Mouse (Mus musculus): ENCODE data around the gene Cep170. TPM values are rescaled to one million over a fixed set of nuclear protein-coding genes. Genes with fewer than 3 reads are reported as not detected.

Cep170 gene
- polyA plus RNA-seq, 1 experiment from 2014 or later = 21.5 TPM

DNA sequence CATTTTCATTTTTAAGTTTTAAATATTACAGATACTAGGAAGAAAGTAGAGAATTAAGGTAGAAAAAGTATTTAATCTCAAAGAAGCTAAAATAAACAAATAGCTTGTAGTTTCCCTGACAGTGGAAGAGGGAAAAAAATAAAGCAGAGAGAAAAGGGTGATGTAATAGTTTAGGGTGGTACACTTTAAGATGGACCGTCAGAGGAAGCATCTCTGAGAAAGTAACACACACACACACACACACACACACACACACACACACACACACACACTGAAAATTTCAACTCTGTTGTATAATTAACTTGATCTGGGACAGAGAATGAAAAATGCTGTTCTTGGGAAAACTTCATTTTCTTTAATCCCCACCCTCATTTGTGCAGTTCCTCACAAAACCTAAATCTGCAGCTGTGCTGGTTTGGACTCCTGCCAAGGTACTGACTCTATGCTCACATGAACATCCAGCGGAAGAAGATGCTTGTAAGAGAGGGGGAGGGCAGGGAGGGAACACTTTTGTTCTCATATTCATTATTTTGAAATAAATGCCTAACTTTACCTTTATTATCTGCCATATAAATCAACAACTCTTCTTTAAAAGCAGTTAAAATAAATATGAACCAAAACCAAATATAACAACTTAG lies 13.0 kb downstream of the Cep170 start:
- no peak overlapping the region for H3K4me3 ChIP-seq (replicated peaks)
- H3K36me3 ChIP-seq = no peaks in the 10 kb centered on the region
- no peak for ATAC-seq (replicated peaks; ENCODE audit: low FRiP score)
- H3K27ac ChIP-seq = no peak overlapping the region
- no peaks in the 10 kb centered on the region for H3K9me3 ChIP-seq (replicated peaks)
- H3K9ac ChIP-seq = no peak overlapping the region
- H3K27me3 ChIP-seq = no peaks in the 10 kb centered on the region
- H3K4me1 ChIP-seq = 0 out of 2 replicates have a peak, but pooled peaks cover 6% of the 10 kb centered on the region
- H3K4me2 ChIP-seq = no peak overlapping the region
- WGBS = 17% methylated on average over 2 of the region's 2 CpGs

DNA sequence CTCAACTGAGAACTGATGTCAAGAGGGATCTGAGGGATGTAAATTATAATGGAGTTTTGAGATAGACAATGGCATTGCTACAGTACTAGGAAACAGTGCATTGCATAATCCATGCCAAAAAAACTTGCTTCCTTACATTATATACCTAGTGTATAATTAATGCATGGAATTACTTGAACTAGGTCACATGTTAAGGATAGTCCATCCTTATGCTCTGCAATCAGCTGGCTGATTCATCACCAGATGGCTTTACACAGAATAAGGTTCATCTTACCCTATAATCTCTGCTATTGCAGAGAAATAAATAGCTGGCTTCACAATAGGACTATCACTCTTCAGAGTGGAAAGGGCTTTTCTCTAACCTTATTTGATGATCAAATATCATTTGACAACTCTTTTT lies 15.2 kb downstream of the Cep170 start:
- Histone ChIP-seq H3K4me3 (replicated peaks) (no peak overlapping the region), H3K36me3 (no peaks in the 10 kb centered on the region), H3K9me3 (replicated peaks) (no peaks in the 10 kb centered on the region), H3K27me3 (no peaks in the 10 kb centered on the region), H3K4me2 (no peak overlapping the region), H3K9ac (no peak overlapping the region), H3K27ac (no peak overlapping the region), H3K4me1 (0 out of 2 replicates have a peak, but pooled peaks cover 6% of the 10 kb centered on the region)
- ATAC-seq (replicated peaks; ENCODE audit: low FRiP score) = no peak

DNA sequence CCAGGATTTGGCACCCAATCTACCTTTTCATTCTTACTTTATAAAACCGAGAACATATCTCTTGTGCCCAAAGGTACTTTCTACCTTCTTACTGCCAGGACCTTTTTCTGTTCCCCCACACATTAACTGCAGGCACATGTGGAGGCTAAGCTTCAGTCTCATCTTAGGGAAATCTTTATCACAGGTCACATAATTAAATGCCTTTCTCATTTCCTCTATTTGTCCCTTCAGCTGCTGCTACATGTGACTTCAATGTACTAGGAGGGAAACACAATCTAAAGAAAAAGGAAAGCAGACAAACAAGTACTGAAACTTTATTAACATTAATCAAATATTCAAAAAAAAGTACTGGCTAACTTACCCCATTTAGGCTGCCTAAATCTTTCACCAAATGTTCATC lies 21.7 kb downstream of the Cep170 start:
- Histone ChIP-seq H3K9ac (no peak overlapping the region), H3K4me1 (no peaks in the 10 kb centered on the region), H3K9me3 (replicated peaks) (no peaks in the 10 kb centered on the region), H3K27ac (no peak overlapping the region), H3K27me3 (no peaks in the 10 kb centered on the region), H3K36me3 (peaks cover 29% of the 10 kb centered on the region), H3K4me2 (no peak overlapping the region), H3K4me3 (replicated peaks) (no peak overlapping the region)
- 97% methylated on average over 1 of the region's 1 CpGs for WGBS
- ATAC-seq (replicated peaks; ENCODE audit: low FRiP score) = no peak

DNA sequence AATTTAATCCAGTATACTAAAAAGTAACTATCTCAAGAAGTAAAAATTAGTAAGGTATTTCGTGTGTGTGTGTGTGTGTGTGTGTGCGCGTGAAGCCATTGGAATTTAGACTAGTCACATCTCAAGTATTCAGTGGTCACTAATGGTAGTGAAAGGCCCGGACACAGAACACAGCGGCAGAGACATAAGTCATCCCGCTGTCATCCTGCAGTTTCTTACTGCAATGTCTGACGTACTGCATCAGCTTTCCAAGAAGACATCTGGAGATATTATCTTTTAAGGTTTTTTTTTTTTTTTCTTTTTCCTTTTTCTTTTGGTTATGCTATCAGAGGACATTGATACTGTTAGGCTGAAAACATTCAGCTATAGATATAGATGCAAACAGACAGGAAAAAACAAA lies 24.5 kb downstream of the Cep170 start:
- no peaks in the 10 kb centered on the region for H3K4me1 ChIP-seq
- peaks cover 41% of the 10 kb centered on the region for H3K36me3 ChIP-seq
- no peak overlapping the region for H3K4me3 ChIP-seq (replicated peaks)
- H3K9ac ChIP-seq = no peak overlapping the region
- H3K27ac ChIP-seq = no peak overlapping the region
- no peak overlapping the region for H3K4me2 ChIP-seq
- ATAC-seq (replicated peaks; ENCODE audit: low FRiP score) = no peak
- 80% methylated on average over 7 of the region's 7 CpGs for WGBS
- no peaks in the 10 kb centered on the region for H3K9me3 ChIP-seq (replicated peaks)
- no peaks in the 10 kb centered on the region for H3K27me3 ChIP-seq

- Histone ChIP-seq H3K9me3 (replicated peaks) (no peaks in the 10 kb centered on the region), H3K4me3 (replicated peaks) (no peak overlapping the region), H3K36me3 (peaks cover 45% of the 10 kb centered on the region), H3K9ac (no peak overlapping the region), H3K27ac (no peak overlapping the region), H3K4me1 (no peaks in the 10 kb centered on the region), H3K27me3 (no peaks in the 10 kb centered on the region), H3K4me2 (no peak overlapping the region)
- WGBS = 91% methylated on average over 4 of the region's 4 CpGs
- no peak for ATAC-seq (replicated peaks; ENCODE audit: low FRiP score)
Measured at GRCm38 (mm10) chr1:176774533-176774932, 39.3 kb downstream of the Cep170 start.

DNA sequence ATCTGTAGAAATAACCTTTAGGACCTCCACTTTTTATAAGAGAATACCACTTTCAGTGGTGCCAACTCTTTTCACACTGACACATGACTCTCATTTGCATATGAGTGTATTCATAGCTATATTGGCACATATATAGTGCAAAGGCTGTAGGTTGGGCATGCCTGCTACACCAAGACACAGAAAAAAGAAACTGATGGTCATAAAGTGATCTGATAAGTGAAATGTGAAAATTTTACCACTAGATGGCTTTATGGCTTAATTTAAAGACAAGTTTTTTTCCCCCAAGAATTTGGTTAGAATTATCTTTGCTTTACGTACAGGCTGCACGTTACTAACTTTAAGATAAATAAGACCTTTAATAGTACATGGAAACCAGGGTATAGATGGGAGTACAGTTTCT lies 51.6 kb downstream of the Cep170 start:
- no peak overlapping the region for H3K4me2 ChIP-seq
- no peaks in the 10 kb centered on the region for H3K4me1 ChIP-seq
- ATAC-seq (replicated peaks; ENCODE audit: low FRiP score) = no peak
- WGBS = 80% methylated on average over 2 of the region's 2 CpGs
- H3K27ac ChIP-seq = no peak overlapping the region
- no peaks in the 10 kb centered on the region for H3K27me3 ChIP-seq
- no peak overlapping the region for H3K4me3 ChIP-seq (replicated peaks)
- no peaks in the 10 kb centered on the region for H3K9me3 ChIP-seq (replicated peaks)
- no peak overlapping the region for H3K9ac ChIP-seq
- peaks cover 21% of the 10 kb centered on the region for H3K36me3 ChIP-seq

- Histone ChIP-seq H3K36me3 (peaks cover 36% of the 10 kb centered on the region), H3K4me3 (replicated peaks) (no peak overlapping the region), H3K4me1 (no peaks in the 10 kb centered on the region), H3K27ac (no peak overlapping the region), H3K9me3 (replicated peaks) (no peaks in the 10 kb centered on the region), H3K4me2 (no peak overlapping the region), H3K27me3 (no peaks in the 10 kb centered on the region), H3K9ac (no peak overlapping the region)
- ATAC-seq (replicated peaks; ENCODE audit: low FRiP score) = no peak
- WGBS = 92% methylated on average over 1 of the region's 1 CpGs
Measured at GRCm38 (mm10) chr1:176760673-176761072, 53.2 kb downstream of the Cep170 start.

DNA sequence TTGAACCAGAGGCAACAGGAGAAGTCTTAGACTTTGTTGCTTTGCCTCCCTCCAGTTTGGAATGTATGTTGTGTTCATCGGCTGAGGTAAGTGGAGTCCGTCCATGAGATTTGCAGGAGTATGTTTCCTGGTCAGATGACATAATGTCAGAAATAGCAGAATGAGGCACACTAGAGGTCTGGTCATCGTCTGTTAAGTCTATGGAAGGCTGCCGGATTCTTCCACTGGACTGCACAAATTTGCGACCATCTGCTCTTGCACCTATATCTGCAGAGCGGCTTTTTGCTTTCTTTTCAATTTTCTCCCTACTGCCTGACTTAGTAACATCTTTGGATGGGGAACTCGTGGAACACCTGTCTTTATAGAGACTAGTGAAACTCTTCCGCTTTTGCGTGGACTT lies 58.3 kb downstream of the Cep170 start:
- no peaks in the 10 kb centered on the region for H3K27me3 ChIP-seq
- no peaks in the 10 kb centered on the region for H3K9me3 ChIP-seq (replicated peaks)
- H3K4me3 ChIP-seq (replicated peaks) = no peak overlapping the region
- H3K36me3 ChIP-seq = peaks cover 37% of the 10 kb centered on the region
- 92% methylated on average over 9 of the region's 9 CpGs for WGBS
- ATAC-seq (replicated peaks; ENCODE audit: low FRiP score) = no peak
- H3K4me2 ChIP-seq = no peak overlapping the region
- no peak overlapping the region for H3K9ac ChIP-seq
- no peak overlapping the region for H3K27ac ChIP-seq
- H3K4me1 ChIP-seq = no peaks in the 10 kb centered on the region

- Histone ChIP-seq H3K4me3 (replicated peaks) (no peak overlapping the region), H3K9ac (no peak overlapping the region), H3K27ac (no peak overlapping the region), H3K4me1 (no peaks in the 10 kb centered on the region), H3K27me3 (no peaks in the 10 kb centered on the region), H3K4me2 (no peak overlapping the region), H3K36me3 (peaks cover 37% of the 10 kb centered on the region), H3K9me3 (replicated peaks) (no peaks in the 10 kb centered on the region)
- 76% methylated on average over 14 of the region's 14 CpGs for WGBS
- ATAC-seq (replicated peaks; ENCODE audit: low FRiP score) = no peak
Measured at GRCm38 (mm10) chr1:176753861-176754718, 59.8 kb downstream of the Cep170 start.

DNA sequence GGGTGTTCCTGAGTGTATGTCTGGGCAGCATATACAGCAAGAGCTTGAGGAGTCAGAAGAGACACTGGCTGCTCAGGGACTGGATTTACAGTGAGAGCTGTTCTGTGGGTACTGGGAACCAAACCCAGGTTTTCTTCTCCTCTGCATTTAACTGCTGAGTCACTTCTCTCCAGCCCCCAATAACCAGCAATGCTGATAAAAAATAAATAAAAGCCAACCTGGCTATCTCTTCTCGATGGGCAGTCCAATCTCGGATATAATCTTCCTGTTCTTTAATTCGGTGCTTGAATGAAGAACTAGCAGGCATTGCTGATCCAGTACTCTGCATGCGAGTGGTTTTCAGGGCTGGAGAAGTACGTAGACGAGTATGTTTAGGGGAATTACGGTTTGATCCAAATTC lies 64.2 kb downstream of the Cep170 start:
- 95% methylated on average over 7 of the region's 7 CpGs for WGBS

DNA sequence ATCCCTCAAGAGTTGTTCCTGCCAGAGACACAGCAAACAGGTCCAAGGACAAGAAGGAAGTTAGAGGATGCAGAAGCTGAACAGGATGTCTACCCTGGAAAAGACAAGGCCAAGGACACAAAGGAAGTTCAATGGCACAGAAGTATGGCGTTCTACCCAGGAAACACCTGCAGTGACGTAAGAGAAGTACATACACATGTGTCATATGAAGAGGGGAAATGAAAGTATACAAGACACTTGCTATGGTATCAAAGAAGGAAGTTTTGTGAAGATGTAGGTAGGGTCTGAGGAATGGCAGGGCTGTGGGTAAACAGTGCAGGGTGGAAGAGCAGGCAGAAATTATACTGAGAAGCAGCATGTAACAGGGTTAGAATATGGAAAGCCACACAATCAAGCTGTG lies 81.0 kb downstream of the Cep170 start:
- no peak overlapping the region for H3K4me2 ChIP-seq
- H3K4me1 ChIP-seq = no peaks in the 10 kb centered on the region
- peaks cover 51% of the 10 kb centered on the region for H3K36me3 ChIP-seq
- H3K27me3 ChIP-seq = no peaks in the 10 kb centered on the region
- no peak overlapping the region for H3K4me3 ChIP-seq (replicated peaks)
- no peak overlapping the region for H3K27ac ChIP-seq
- 88% methylated on average over 2 of the region's 2 CpGs for WGBS
- H3K9ac ChIP-seq = no peak overlapping the region
- ATAC-seq (replicated peaks; ENCODE audit: low FRiP score) = no peak
- no peaks in the 10 kb centered on the region for H3K9me3 ChIP-seq (replicated peaks)

More for the DNA sequence above, 64.2 kb downstream of the Cep170 start:
- Histone ChIP-seq H3K4me3 (replicated peaks) (no peak overlapping the region), H3K4me2 (no peak overlapping the region), H3K27me3 (no peaks in the 10 kb centered on the region), H3K36me3 (peaks cover 20% of the 10 kb centered on the region), H3K9ac (no peak overlapping the region), H3K9me3 (replicated peaks) (no peaks in the 10 kb centered on the region), H3K27ac (no peak overlapping the region), H3K4me1 (no peaks in the 10 kb centered on the region)
- no peak for ATAC-seq (replicated peaks; ENCODE audit: low FRiP score)

DNA sequence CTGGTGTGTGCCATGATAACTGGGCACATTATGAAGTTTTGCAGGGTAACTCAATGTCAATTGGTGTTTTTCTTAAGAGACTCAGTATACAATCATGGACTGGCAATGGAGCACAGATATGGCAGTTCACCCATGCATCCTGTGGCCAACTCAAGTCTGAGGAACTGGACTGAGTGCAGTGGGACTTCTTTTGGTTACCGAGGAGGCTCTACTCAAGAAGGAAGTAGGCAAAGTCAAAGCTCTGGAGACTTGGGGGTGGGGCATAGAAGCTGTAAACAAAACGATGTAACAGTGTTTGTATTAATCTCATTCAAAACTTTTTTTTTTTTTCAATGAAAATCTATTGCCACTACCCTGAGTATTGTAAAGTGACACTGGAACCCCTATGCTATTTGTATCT lies 83.3 kb downstream of the Cep170 start:
- Histone ChIP-seq H3K27ac (no peak overlapping the region), H3K9ac (no peak overlapping the region), H3K4me3 (replicated peaks) (no peak overlapping the region), H3K4me1 (no peaks in the 10 kb centered on the region), H3K36me3 (peaks cover 33% of the 10 kb centered on the region), H3K27me3 (no peaks in the 10 kb centered on the region), H3K4me2 (no peak overlapping the region), H3K9me3 (replicated peaks) (no peaks in the 10 kb centered on the region)
- WGBS = 93% methylated on average over 2 of the region's 2 CpGs
- no peak for ATAC-seq (replicated peaks; ENCODE audit: low FRiP score)
